In the genomic region with DNA sequence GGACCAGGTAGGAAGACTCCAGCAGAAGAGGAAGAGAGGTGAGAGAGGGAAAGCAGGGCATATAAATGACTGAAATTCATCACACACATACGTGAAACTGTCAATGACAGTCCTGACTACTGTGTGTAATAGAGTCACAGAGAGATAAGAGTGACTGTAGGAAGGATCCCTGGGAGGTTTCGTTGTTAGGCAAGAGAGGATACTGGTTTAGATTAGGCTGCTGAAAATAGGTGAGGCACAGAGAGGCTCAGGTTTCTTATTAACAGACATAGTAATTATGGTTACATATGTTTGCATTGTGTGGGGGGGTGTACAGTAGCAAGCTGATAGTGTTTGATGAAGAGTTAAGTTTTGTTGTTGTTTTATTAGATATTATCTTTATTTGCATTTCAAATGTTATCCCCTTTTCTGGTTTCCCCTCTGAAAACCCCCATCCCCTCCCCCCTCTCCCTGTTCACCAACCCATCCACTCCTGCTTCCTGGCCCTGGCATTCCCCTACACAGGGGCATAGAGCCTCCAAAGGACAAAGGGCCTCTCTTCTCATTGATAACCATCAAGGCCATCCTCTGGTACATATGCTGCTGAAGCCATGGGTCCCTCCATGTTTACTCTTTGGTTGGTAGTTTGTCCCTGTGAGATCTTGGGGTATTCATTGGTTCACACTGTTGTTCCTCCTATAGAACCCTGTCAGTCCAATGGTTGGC, we compare ENCODE assay signal across 16 mouse cellular contexts.
"Had no signal": no experiment of that assay in that cellular context is flagged by ENCODE, and none has a peak within 500 bp of the region (broad histone marks: within the 10 kb centered on the region; RNA-seq: fewer than 3 reads in every experiment).

No protein-coding gene starts in this region.

- H3K27me3 ChIP-seq: neural tube, embryonic 13.5 days; neural tube, embryonic 15.5 days; stomach, embryonic 15.5 days had no signal

- H3K27ac ChIP-seq: neural tube, embryonic 13.5 days; neural tube, embryonic 15.5 days; stomach, embryonic 15.5 days; stomach, postnatal 0 days had no signal

- H3K4me1 ChIP-seq: neural tube, embryonic 13.5 days; neural tube, embryonic 15.5 days; stomach, embryonic 15.5 days had no signal

- H3K4me3 ChIP-seq: neural tube, embryonic 13.5 days; neural tube, embryonic 15.5 days; stomach, embryonic 15.5 days had no signal

- DNase-seq: retina, postnatal 1 day; right cerebral cortex, adult 18-20 months; right cerebral cortex, postnatal 14 days; right cerebral cortex, postnatal 25 days; right cerebral cortex, postnatal 4 days; spleen, adult 18-20 months; thymus, adult 18-20 months; thymus, adult 2 months; thymus, postnatal 14 days; thymus, postnatal 25 days; thymus, postnatal 36 days; thymus, postnatal 4 days had no signal

- H3K4me2 ChIP-seq: neural tube, embryonic 13.5 days; neural tube, embryonic 15.5 days; stomach, embryonic 15.5 days had no signal

- H3K9ac ChIP-seq: neural tube, embryonic 13.5 days; neural tube, embryonic 15.5 days; stomach, embryonic 15.5 days had no signal

- H3K9me3 ChIP-seq: neural tube, embryonic 13.5 days; neural tube, embryonic 15.5 days; stomach, embryonic 15.5 days had no signal

- H3K36me3 ChIP-seq: neural tube, embryonic 13.5 days; neural tube, embryonic 15.5 days; stomach, embryonic 15.5 days had no signal
